Mouse (Mus musculus) fat pad, adult 2 months (tissue): ENCODE measurements around the gene Hnrnph1.
"Not testable (repeated sequence)": the region's sequence is repeated elsewhere in the genome, so short reads cannot be mapped to it uniquely, and the experiment has no call there.

Source experiments
- DNase-seq: peaks from one replicate; pipeline ENCODE4 v3.0.0-alpha.2; 2011; ENCODE audit warnings: low read depth, low spot score; ENCODE audit errors: extremely low read depth

The Hnrnph1 gene

DNA sequence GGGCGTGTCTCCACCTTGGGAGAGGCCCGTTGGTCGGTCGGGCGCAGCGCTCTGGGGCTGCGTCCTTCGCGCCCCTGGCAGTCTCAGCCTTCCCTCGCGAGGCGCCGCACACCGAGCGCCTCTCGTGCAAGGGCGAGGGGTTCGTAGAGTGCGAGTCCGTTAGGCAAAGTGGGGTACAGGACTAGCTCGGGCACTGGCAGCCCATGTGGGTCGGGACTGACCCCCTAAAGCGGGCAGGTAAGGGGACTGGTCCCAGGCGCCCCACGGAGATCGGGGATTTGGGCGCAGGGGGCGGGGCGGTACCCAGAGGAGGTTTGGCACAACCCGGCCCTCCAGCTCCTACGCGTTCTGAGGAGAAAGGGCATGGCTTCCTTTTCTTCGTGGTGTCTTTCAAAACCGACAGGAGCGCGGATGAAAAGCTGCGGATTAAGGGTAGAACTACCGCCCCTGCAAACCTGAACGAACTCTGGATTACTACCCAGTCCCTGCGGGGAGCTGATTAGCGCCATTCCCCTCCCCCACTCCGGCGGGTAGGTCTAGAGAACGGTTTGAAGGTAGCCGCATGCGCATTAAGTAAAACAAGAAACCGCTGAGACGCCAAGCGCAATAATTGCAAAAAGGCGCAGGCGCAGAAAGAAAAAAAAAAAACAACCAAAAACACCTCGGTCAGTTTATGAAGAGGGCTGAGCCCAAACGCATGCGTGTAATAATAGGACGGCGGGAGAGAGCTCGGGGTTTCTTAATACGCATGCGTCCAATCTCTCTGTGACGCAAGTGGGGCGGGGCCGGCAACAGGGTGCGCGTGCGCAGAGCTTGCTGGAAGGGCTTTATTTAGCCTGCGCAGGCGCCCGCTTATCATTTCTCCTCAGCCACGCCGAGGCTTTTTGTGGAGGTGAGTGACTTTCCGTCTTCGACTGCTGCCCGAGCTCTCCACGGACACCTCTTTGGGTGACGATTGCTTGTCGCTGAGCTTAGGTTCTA, at the start of gene Hnrnph1:
Gene Hnrnph1 (plus strand): TSS at position 80 of the 981 bp plus-strand sequence.
- peak; percentile 76 for DNase-seq

DNA sequence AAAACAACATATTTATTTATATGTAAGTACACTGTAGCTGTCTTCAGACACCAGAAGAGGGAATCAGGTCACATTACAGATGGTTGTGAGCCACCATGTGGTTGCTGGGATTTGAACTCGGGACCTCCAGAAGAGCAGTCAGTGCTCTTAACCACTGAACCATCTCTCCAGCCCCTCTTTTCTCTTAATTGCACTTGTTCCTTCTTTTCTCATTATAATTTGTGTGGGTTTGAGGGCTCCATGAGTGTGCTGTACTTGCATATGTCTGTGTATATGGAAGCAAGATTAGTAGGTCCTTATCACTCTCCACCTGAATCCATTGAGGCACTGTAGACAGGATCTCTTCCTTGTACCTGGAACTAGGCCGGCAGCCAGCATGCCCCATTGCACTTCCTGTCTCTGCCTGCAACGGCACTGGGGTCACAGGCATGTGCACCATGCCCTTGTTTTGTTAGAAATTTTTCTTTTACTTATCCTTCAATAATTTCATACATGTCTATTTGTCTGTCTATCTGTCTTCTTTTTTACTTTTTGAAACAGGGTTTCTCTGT, 48.6 kb upstream of the Hnrnph1 start:
- no peak for DNase-seq

DNA sequence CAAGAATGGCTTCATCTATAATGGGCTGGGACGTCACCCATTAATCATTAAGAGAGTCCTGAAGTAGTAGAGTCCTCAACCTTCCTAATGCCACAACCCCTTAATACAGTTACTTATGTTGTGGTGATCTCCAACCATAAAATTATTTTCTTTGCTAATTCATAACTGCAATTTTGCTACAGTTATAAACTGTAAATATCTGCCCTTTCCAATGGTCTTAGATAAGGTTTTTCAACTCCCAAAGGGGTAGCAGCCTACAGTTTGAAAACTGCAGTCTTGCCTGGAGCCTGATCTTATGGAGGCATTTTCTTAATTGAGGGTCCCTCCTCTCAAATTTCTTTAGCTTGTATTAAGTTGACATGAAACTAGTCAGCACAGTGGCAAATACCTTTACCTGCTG, 47.4 kb upstream of the Hnrnph1 start:
- DNase-seq = no peak

DNA sequence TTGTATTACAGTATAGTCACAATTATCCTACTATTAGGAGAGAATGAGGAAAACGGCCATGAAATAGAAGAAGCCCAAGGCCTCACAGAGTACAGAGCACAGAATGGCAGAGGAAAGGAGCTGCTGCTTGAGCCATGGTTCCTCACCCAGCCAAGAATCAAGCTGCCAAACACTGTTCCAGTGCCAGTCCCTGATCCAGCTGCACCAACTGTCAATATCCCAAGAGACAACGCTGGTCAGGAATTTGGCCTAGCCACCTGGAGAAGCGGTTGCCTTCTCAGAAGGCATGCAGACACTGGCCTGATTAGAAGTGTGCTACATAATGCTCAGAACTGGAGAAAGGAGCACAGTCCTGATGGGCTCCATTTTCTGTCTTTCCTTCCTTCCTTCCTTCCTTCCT, 43.6 kb upstream of the Hnrnph1 start:
- DNase-seq = no peak

DNA sequence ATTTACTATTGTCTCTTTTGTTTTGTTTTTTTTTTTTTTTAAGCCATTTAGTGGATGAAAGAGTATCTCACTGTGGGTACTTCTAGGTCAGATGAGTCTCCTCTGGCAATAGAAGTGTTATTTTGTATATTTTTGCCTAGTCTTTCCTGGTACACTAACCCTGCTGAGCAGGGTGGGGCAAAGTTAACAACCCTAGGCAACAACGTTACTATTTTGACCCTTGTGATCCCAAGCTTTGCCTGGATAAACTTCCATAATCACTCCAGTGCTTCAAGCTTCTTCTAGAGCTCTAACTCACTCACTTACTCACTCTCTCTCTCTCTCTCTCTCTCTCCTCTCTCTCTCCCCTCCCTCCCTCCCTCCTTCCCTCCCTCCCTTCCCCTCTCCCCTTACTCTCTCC, 40.7 kb upstream of the Hnrnph1 start:
- DNase-seq = no peak

DNA sequence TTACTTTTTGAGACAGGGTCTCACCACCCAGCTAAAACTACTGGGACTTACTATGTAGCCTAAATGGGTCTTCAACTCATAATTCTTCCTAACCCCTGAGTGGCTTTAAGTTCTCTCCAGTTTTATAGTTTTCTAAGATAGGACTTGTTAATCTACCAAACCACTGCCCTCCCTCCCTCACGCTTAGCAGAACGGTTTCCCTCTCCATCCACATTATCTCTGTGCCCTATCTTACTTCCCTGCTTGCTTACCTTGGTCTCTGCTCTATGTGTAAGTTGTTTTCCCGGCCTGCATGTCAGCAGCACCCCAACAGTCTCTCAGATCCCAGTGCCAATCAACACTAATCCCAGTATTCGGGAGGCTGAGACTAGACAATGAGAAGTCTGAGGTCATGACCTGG, 39.9 kb upstream of the Hnrnph1 start:
- no peak for DNase-seq

DNA sequence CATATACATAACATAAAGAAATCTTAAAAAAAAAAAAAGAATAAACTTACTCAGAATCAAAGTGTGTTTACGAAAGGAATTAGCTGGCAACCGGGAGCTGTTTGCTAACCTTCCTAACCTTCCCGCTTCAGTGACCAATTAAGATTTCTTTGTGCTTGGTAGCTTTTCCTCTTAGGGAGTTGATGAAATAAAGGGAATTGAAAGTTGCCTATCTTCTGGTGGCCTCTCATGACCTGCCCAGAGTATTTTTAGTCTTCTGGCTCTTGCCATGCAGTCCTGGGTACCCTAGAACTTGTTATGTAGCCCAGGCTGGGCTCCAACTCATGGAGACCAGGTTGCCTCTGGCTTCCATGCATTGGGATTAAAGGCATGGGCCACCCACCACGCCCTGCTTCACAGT, 31.3 kb upstream of the Hnrnph1 start:
- DNase-seq = no peak

DNA sequence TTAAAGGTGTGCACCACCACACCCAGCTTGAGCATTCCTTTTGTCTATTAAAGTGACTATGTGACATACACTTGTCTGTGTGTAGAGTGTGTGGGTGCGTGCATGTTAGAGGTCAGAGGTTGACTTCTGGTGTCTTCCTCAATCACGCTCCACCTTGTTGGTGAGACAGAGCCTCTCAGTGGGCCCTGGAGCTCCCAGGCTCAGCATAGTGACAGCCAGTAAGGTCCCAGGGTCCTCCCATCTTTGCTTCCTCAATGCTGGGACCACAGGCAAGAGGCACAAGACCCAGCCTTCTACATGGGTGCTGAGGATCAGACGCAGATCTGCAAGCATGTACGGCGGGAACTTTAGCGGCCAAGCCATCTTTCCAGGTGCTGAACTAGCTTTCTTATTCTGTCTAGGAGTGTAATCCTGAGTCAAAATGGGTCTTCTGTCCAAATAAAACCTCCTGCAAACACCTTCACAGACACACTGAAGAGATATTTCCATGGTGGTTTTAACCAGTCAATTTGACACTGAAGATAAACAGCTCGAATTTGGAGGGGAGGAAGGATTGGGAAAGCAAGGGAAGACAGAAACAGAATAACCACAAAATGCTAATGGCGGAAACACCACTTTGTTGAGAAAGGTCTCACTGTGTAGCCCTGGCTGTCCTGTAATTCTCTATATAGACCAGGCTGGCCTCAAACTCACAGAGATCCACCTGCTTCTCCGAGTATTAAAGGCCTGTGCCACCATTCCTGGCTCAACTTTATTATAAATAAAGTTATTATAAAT, 30.3 kb upstream of the Hnrnph1 start:
- DNase-seq = no peak

DNA sequence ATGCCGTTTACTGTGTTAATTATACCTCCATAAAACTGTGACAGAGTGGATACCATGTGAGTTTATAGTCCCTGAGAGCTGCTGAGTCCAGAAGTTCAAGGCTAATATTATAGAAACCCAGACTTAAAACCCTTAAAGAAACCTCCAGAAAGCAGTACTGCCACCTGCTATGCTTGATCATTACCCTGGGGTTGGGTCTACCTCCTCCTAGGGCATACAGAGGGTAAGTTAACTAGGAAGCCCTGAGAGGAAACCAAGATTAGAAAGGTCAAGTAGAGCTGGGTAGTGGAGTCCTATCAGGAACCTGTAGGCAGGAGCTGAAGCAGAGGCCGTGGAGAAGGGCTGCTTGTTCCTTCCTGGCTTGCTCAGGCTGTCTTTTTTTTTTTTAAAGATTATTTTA, 24.6 kb upstream of the Hnrnph1 start:
- no peak for DNase-seq

DNA sequence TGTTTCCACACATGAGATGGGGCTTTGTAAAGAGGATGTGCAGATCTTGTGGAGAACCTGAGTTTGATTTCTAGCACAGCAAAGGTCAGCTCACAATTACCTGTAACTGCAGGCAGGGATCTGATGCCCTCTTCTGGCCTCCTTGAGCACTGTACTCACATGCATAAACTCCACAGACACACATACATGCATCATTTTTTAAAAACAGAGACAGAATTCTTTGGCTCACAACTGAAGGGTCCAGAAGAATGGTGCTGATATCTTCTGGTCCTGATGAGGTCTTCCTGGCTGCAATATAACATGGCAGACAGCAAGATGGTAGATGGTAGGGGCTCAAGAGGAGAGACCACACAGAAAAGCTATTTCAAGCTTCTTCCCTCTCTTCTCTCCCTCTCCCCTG, 22.6 kb upstream of the Hnrnph1 start, which contains the start of gene Cby3:
Gene Cby3 (plus strand): TSS at position 301 of the 400 bp plus-strand sequence.
- DNase-seq = no peak

DNA sequence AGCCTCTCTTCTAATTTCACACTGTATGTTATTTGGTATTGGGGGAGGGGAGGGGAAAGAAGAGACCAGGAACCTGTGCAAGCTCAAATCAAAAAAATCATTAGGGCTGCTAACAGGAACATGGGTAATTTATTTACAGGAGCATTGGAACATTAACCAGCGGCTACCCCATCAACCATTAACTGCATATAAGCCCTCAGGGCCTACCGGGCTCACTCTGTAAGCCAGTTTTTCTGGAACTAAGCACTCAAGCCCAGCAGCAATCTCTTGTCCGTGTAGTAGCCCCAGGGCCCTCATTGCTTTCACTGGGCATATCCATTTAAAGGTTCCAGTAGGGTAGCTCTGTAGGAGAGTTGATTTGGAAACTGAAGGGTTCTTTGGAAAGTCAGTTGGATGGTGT, 21.9 kb upstream of the Hnrnph1 start:
- DNase-seq = no peak

DNA sequence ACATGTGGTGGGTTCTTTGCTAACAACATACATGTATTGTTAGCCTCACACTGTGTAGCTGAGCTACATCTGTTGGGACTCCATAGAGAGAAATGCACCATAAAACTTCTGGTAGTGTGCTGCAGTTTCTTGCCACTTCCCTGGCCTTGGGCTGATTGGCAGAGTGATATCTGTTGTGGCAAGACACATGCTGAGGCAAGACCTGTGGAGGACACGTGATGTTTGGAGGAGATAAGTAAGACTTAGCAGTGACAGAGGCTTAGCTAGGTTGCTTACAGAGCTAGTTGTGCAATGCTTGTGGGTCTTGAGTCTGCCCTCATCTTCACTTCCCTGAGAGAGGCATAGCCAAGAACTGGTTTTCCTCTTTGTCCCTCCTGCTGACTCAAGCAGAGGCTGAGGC, 21.4 kb upstream of the Hnrnph1 start:
- peak; percentile 93 for DNase-seq

DNA sequence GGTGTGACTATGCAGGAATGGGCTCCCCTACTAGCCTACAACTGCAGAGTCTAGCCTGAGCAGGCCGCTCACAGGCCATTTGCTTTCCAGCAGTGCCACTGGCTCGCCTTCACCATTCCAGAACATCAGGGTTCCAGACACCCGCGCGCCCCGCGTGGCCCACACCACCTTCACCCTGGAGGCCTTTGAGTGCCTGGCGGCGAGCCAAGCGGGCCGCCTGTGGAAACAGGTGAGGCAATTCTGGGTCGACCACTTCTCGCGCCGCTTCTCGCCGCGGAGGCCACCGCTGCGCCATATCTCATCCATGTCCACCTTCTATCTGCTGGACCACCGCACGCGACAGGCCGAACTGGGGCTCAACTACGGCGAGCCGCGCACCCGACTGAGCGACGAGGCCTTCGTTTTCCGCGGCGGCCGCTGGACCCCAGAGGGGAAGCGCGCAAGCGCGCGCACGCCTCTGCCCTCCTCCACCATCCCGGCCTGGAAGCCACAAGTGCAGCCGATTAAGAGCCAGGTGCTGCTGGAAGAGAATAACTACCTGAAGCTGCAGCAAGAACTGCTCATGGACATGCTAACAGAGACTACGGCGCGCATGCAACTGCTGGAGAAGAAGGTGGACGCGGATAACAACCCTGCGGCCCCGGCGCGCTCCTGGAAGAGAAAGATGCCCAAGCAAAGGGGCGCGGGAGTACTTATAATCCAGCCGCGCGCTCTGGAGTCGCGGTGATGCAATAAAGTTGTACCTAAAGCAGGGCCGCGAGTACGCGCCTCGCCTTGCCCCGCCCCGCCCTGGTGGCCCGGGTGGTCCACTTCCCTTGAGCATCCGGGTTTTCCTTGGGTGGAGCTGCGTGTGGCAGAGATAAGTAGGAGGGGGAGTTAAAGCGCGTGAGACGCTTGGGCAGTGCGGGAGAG, 17.6 kb upstream of the Hnrnph1 start:
- no peak for DNase-seq

DNA sequence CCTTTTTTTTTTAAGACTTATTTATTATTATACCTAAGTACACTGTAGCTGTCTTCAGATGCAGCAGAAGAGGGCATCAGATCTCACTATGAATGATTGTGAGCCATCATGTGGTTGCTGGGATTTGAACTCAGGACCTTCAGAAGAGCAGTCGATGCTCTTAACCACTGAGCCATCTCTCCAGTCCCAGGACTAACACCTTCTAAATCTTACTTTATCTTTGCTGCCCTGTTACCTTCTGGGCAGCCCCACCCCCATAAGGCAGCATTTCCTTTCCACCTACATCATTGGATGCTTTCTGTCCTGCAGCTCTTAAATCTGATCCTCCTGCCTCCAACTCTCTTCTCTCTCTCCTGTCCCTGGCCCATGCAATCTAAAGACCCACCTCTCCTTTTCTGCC, 15.5 kb upstream of the Hnrnph1 start:
- not testable (repeated sequence) for DNase-seq

DNA sequence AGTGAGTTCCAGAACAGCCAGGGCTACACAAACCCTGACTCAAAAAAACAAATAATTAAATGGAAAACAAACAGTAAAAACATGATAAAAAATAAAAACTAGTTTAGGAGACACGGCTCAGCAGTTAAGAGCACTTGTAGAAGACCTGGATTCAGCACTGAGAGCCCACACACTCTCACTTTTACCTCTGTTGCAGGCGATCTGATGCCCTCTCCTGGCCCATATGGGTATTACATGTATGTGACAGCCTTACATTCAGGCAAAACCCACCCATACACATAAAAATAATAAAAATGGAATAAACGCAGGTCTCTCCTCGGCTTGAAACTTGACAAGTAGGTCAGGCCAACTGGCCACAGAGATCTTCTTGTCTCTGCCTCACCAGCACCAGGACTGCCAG, 12.2 kb upstream of the Hnrnph1 start:
- DNase-seq = no peak

DNA sequence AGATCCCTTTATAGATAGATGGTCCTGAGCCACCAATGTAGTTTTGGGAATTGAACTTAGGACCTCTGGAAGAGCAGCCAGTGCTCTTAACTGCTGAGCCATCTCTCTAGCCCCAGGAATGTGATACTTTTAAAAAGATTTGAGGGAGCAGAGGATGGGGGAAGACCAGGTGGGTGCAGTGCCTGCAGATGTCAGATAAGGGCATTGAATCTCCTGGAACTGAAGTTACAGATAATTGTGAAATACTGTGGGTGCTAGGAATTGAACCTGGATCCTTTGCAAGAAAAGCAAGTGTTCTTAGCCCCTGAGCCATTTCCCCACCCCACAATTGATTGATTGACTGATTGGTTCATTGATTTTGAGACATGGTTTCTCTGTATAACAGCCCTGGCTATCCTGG, 11.5 kb upstream of the Hnrnph1 start:
- DNase-seq = no peak

DNA sequence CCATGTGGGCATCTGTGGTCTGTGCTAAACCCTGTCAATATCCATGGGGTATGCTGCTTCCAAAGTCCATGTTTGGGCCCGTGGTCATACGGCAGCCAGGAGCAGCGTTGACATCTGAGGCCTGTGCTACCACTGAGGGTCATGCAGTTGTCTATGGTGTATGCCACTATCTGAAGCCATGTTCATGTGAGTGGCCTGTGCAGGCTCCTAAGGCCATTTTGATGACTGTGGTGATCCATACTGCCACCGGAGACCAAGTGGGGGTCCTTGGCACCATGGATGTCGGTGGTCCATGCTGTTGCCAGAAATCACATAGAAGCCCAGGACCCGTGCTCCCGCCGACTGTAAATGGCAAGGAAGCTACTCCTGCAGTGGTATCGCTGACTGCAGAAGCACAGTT, 9.3 kb upstream of the Hnrnph1 start:
- DNase-seq = no peak

DNA sequence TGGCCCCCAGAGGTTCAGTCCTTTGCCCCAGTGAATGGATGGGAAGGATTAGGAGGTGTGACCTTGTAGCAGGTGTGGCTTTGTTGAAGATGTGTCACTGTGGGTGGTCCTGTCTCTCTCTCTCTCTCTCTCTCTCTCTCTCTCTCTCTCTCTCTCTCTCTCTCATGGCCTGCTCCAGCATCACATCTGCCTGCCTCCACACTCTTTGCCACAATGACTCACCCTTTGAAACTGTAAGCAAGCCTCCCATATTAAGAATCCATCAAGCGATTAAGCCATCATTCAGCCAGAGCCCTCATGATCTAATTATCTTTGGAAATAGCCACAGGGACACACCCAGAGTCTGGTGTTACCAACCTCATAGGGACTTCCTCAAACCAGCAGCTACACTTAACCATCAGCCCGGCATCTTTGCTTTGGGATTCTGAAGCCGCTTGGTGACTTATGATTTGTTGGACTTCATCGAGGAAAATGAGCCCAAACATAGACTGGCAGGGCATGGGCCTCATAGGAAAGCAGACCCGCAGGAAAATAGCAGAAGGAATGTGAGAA, 7.4 kb upstream of the Hnrnph1 start:
- DNase-seq = no peak

DNA sequence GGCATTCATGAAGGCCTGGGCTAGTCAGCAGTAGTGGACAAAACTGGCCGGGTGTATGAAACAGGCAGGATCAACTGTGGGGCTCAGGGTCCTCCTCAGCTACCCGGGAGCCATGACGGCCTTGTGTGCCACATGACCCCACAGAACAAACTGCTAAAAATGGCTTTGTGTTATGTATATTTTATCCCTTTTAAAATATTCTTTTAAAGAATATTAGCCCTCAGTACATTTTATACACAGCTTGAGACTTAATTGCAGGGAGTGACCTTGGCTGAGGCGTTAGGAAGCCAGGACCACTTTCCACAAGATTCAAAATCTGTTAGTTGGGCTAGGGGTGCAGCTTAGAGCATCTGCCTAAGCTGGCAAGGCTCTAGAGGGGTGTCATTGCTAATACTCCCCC, 5.8 kb upstream of the Hnrnph1 start:
- DNase-seq = no peak

DNA sequence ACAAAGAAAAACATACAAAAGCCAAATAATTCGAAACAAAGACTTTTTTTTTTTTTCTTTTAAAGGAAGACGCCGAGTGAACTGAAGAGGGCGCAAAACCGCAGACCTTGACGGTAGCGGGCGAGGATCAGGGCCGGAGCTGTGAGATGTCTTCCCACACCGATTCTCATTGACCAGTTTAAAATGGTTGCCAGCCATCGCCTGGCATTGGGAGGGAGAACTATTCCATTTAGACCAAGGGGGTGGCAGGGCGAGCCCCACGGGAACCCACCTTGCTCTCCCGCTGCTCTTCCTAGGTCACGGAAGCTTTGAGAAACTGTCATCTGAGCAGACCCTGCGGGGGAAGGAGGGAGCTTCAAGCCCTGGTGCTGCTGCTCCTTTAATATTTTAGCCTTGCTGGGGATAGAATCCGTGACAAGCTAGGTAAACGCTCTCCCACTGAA, 5.4 kb upstream of the Hnrnph1 start:
- no peak for DNase-seq
